Mouse (Mus musculus) CH12.LX (cell line): Measurements from ENCODE around the gene Gm17949.

Experiments
- CHD2 ChIP-seq: IDR thresholded peaks from 2 replicates; pipeline ENCODE4 v1.6.1; 2011; ENCODE audit warnings: low read length, improper control_type of control experiment
- CTCF ChIP-seq, 2 experiments: IDR thresholded peaks in 1 of 2; conservative IDR thresholded peaks in 1 of 2; 2 replicates each; pipeline ENCODE4 v1.5.1; 2011 to 2012; ENCODE audit warnings: low read depth in 2 of 2, low read length in 2 of 2, improper control_type of control experiment in 1 of 2, inconsistent platforms in 1 of 2, mild to moderate bottlenecking in 1 of 2, moderate library complexity in 1 of 2
- ETS1 ChIP-seq: conservative IDR thresholded peaks from 2 replicates; pipeline ENCODE4 v1.6.1; 2012; ENCODE audit warnings: low read depth, mild to moderate bottlenecking, inconsistent platforms, low read length, improper control_type of control experiment, moderate library complexity
- HCFC1 ChIP-seq: IDR thresholded peaks from 2 replicates; pipeline ENCODE4 v1.6.1; 2012; ENCODE audit warnings: low read depth, mild to moderate bottlenecking, inconsistent platforms, low read length, improper control_type of control experiment
- IRF4 ChIP-seq: IDR thresholded peaks from 2 replicates; pipeline ENCODE4 v1.6.1; 2014; ENCODE audit warnings: low read depth, mild to moderate bottlenecking, inconsistent platforms, low read length, improper control_type of control experiment
- MEF2A ChIP-seq: IDR thresholded peaks from 2 replicates; pipeline ENCODE4 v1.6.1; 2014; ENCODE audit warnings: low read depth, mild to moderate bottlenecking, inconsistent platforms, low read length, improper control_type of control experiment, borderline replicate concordance
- MYC ChIP-seq: IDR thresholded peaks from 2 replicates; pipeline ENCODE4 v1.6.1; 2011; ENCODE audit warnings: low read depth, mild to moderate bottlenecking, improper control_type of control experiment, low read length
- POLR2A ChIP-seq: IDR thresholded peaks from 2 replicates; pipeline ENCODE4 v1.6.1; 2011; ENCODE audit warnings: low read depth, mild to moderate bottlenecking, improper control_type of control experiment, low read length
- SIN3A ChIP-seq: IDR thresholded peaks from 2 replicates; pipeline ENCODE4 v1.6.1; 2012; ENCODE audit warnings: low read length, improper control_type of control experiment, inconsistent platforms
- TBP ChIP-seq: conservative IDR thresholded peaks from 2 replicates; pipeline ENCODE4 v1.6.1; 2011; ENCODE audit warnings: low read depth, low read length, improper control_type of control experiment
- USF1 ChIP-seq: IDR thresholded peaks from 2 replicates; pipeline ENCODE4 v1.6.1; 2014; ENCODE audit warnings: low read depth, mild to moderate bottlenecking, inconsistent platforms, low read length, improper control_type of control experiment

- no peak for TF ChIP-seq CHD2
- TF ChIP-seq TBP: no peak
- TF ChIP-seq SIN3A: no peak
- TF ChIP-seq ETS1: no peak
- TF ChIP-seq MEF2A: no peak
- no peak for TF ChIP-seq USF1
- TF ChIP-seq POLR2A: no peak
- no peak for TF ChIP-seq CTCF (conservative IDR thresholded peaks at IDR 0.05 in 1 of 2, IDR thresholded peaks at IDR 0.05 in 1 of 2; ENCODE audit: low read depth in 2 of 2, low read length in 2 of 2)
- no peak for TF ChIP-seq IRF4
- no peak for TF ChIP-seq HCFC1
- no peak for TF ChIP-seq MYC
Observed at GRCm38 (mm10) chr17:56979524-56979923, 31.7 kb upstream of the Gm17949 start.
